Mouse (Mus musculus): ENCODE results near the gene Rap1gds1. TPM values are rescaled to one million over a fixed set of nuclear protein-coding genes. Genes with fewer than 3 reads are reported as not detected.

Rap1gds1 gene
- polyA plus RNA-seq, 1 experiment, result 39.8 TPM

DNA sequence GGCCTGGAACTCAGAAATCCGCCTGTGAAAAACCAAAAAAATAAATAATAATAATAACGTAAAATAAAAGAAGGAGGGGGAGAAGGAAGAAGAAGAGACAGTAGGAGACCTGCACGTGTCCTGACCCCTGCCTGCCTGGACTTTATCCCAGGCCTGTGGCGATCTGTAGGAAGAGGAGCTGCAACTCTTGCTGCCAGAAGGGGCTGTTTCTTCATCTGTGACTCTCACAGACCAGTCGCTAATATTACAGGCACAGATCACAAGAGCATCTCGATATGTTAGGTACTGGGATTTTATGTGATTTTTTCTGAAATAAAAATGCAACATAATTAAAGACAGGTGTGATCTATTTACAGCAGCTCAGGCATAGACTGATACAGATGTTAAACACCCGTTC is 1.1 kb upstream of the Rap1gds1 start:
- Histone ChIP-seq H3K4me1 (ENCODE audit: control insufficient read depth, insufficient read depth, insufficient read length, low read length) (no peaks in the 10 kb centered on the region), H3K27ac (replicated peaks; ENCODE audit: low read depth, low read length) (no peak overlapping the region), H3K4me3 (ENCODE audit: insufficient read depth, low read depth, low read length) (peak overlapping the region; percentile 90)

DNA sequence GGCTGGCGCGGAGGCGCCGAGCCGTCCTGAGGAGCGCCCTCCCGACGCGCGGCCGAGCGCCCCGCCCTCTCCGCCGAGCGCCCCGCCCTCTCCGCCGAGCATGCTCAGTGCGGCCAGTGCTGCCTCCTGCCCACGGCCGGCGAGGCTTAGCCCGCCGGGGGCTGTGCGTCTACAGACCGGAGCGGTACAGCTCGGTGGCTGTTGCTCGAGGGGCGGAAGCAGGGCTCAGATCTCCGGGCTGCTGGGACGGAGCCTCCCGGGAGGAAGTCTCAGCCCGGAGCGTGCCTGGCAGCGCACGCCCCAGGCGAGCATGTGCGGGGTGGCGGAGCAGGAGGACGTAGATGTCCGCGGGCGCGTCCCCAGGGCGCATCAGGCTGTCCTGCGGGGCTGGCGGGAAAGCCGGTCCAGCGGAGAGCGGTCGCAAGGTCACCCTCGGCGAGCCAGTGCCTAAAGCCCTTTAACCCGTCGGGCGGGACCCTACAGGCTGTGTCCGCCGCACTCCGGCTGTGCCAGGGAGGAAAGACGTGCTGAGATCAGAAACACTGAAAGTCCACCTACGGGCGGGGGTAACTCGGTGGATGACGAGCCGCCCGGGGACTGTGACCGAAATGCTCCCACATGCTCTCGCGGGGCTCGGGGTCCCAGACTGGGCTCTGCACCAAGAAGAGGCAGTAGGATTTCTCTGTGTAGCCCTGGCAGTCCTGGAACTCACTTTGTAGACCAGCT is 495 bp upstream of the Rap1gds1 start:
- no peaks in the 10 kb centered on the region for H3K4me1 ChIP-seq (ENCODE audit: control insufficient read depth, insufficient read depth, insufficient read length, low read length)
- peak overlapping the region; percentile 64 for H3K27ac ChIP-seq (replicated peaks; ENCODE audit: low read depth, low read length)
- peak overlapping the region; percentile 90 for H3K4me3 ChIP-seq (ENCODE audit: insufficient read depth, low read depth, low read length)

DNA sequence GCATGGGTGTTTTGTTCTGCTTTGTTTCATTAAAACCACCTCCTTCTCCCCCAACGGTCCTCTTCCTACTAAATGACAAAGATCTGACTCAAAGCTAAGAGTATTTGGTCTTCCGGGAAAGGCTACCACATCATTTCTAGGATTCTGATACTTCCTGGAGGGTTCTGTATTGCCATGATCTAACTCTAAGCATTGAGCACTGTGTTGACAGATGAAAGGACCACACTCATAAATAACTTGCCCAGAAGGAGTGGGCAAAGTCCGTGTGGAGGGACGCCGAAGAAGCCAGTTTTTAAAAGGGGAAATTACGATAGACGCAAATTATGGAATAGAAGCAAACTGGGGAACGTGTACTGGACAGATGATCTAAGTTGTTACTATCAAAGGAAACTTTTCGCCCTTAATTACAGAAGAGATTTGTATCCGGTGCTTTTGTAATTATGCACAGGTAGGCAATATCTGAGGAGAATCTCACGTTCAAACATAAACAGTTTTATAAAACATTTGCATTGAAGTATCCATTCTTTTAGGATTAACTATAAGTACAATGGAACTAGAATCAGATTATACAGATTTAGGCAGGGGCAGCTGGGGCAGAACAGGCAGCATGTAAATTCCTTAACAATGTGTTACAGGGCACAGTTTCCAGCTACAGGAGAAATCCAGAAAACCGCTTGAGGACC is 1.1 kb downstream of the Rap1gds1 start:
- Histone ChIP-seq H3K4me1 (ENCODE audit: control insufficient read depth, insufficient read depth, insufficient read length, low read length) (no peaks in the 10 kb centered on the region), H3K4me3 (ENCODE audit: insufficient read depth, low read depth, low read length) (peak overlapping the region; percentile 98), H3K27ac (replicated peaks; ENCODE audit: low read depth, low read length) (peak overlapping the region; percentile 44)

DNA sequence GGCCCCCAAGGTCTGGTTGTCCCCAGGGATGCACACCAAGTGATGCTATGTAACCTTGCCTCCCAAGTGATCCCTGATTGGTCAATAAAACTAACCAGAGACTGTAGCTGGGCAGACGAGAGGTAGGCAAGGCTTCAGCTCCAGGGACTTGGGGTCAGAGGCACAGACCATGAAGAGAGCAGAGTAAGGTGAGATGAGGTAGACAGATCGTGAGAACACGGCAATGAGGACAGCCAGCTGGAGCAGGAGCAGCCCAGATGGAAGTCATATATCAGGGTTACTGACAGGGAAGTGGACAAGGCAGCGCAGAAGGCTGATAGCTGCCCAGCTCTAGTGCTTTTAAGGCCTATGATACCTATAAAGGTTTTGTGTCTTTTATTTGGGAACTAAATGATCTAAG is 5.5 kb downstream of the Rap1gds1 start:
- Histone ChIP-seq H3K4me3 (ENCODE audit: insufficient read depth, low read depth, low read length) (no peak overlapping the region), H3K27ac (replicated peaks; ENCODE audit: low read depth, low read length) (no peak overlapping the region)

DNA sequence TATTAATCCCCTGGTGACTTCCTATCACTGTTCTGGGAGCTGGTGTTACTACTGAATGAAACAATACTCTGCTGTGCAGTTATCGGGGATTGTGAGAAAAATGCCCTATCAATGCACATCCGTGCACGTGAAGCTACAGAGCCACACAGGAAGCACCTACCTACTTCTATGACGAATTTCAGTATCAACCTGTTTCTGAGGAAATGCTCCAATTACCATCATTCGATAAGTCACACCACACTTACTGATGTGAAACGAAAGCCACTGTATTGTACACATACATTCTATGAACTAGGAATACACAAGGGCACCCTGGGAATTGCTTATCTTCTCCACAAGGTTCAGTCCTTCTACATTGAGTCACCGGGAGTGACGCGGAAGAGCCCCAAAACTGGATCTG is 10.9 kb downstream of the Rap1gds1 start:
- Histone ChIP-seq H3K4me3 (ENCODE audit: insufficient read depth, low read depth, low read length) (no peak overlapping the region), H3K4me1 (ENCODE audit: control insufficient read depth, insufficient read depth, insufficient read length, low read length) (no peaks in the 10 kb centered on the region; the same call in 1 of the 2 replicates), H3K27ac (replicated peaks; ENCODE audit: low read depth, low read length) (no peak overlapping the region)

More for the DNA sequence above, 5.5 kb downstream of the Rap1gds1 start:
- no peaks in the 10 kb centered on the region; the same call in 1 of the 2 replicates for H3K4me1 ChIP-seq (ENCODE audit: control insufficient read depth, insufficient read depth, insufficient read length, low read length)

DNA sequence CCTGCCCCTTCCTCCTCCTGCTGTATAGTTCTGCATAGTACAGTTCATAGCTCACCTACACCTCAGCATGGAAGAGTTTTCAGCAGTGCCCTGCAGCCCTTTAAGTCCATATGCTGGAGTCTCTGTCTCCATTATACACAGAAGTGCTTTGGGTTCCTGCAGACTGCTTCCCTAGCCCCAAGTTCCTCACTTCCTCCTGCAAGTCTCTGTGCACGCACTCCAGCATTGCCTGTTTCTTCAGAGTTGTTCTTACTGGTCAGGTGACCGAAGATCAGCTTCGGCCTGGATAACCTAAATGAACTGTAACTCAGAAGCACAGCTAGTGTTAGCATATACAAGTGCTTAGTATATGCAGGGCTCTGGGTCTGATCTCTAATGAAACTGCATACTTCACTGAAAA is 12.9 kb downstream of the Rap1gds1 start:
- no peak overlapping the region for H3K27ac ChIP-seq (replicated peaks; ENCODE audit: low read depth, low read length)
- no peak overlapping the region for H3K4me3 ChIP-seq (ENCODE audit: insufficient read depth, low read depth, low read length)
- H3K4me1 ChIP-seq (ENCODE audit: control insufficient read depth, insufficient read depth, insufficient read length, low read length), result peaks cover 5% of the 10 kb centered on the region

DNA sequence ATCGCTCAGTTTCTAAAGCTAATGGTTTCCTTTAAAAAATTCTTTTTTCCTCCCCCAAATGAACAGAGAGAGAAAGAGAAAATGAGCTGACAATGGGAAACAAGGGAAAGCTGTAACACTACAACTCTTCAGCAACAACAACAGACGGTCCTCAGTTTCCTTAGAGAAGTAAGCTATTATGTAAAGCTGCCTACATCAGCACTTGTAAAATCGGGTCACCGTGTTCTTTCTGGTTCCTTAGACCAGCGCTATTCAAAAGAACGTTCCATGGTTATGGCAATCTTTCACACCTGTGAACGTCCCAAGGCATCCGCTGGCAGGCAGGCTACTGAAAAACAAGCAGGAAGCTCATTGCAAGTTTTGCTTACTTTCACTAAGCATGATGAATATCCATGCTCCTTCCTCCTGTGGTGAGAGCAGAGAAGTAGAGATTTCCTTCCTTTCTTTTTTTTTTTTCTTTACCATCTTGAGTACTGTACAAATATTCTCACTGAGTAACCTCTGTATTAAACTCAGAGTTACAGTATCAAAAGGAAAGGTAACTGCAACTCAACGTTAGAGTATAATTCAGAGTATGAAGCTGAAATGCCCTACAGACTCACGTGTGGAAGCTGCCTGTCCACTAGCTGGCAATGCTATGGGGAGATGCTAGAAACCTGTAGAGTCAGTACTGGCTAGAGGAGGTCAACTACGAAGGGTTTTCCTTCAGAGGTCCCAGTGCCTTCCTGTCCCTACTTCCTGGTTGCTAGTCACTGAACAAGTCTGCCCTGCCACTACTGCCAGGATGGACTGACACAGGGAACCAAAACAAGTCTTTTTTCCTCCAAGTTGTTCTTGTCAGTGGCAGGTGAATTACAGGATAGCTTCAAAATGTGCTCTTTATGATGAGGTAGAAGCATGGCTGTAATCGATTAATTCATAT is 26.0 kb downstream of the Rap1gds1 start:
- no peak overlapping the region for H3K27ac ChIP-seq (replicated peaks; ENCODE audit: low read depth, low read length)
- peaks cover 6% of the 10 kb centered on the region for H3K4me1 ChIP-seq (ENCODE audit: control insufficient read depth, insufficient read depth, insufficient read length, low read length)
- no peak overlapping the region for H3K4me3 ChIP-seq (ENCODE audit: insufficient read depth, low read depth, low read length)

DNA sequence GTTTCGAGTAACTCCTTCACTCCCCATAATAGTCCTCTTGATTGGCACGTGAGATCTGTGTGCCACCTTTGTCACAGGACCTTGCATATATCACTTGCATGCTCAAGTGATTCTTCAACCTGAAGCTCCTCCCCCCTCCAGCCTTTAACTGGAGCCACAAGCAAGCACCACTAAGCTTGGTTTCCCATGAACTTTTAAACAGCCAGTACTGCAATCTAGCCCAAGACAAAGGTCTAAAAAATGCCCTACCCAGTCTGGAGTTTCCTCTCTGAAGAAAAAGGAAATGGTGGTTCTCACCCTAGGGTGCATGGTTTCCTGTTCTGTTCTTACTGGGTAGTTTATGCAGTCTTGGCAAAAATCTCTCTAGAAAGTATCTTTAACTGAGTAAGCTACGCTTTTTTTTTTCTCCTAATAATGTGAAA is 32.6 kb downstream of the Rap1gds1 start:
- peak overlapping the region; percentile 80 for H3K27ac ChIP-seq (replicated peaks; ENCODE audit: low read depth, low read length)
- peaks cover 12% of the 10 kb centered on the region for H3K4me1 ChIP-seq (ENCODE audit: control insufficient read depth, insufficient read depth, insufficient read length, low read length)
- no peak overlapping the region for H3K4me3 ChIP-seq (ENCODE audit: insufficient read depth, low read depth, low read length)

DNA sequence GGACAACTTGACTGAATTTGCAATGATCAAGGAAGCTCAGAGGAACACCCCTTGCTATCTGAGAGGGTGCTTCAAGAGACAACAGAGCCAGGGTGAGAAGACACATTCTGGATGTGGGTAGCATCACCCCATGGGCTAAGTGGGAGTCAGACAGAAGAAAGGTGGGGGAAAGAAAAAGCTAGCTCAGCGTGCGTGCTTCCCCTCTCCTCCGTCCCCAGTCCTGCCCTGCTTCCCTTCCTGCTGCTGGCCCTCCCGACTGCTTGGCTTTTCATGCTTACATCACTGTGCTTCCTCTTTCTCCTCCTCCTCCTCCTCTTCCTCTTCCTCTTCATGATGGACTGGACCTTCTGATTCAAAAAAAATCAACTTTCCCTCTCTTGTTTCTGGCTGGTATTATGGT is 33.1 kb downstream of the Rap1gds1 start:
- Histone ChIP-seq H3K4me3 (ENCODE audit: insufficient read depth, low read depth, low read length) (no peak overlapping the region), H3K4me1 (ENCODE audit: control insufficient read depth, insufficient read depth, insufficient read length, low read length) (peaks cover 9% of the 10 kb centered on the region), H3K27ac (replicated peaks; ENCODE audit: low read depth, low read length) (0 out of 2 replicates have a peak overlapping the region, but pooled peaks have one; percentile 1)

DNA sequence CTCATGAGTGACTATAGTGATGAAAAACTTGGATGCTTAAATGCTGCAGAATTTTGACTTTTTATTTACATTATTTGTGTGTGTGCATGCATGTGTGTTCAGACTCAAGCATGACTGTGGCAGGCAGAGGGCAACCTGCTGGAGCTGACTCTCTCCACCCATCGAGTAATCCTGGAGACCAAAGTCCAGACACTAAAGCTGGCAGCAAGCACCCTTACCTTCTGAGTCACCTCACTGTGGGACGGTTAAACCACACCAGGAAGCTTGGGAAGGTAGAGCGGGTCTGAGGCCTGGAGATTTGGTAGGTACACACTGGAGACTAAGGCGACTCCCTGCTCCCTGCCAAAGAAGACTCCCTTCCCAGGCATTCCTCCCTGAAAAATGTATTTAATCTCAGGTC is 38.0 kb downstream of the Rap1gds1 start:
- no peak overlapping the region for H3K27ac ChIP-seq (replicated peaks; ENCODE audit: low read depth, low read length)

DNA sequence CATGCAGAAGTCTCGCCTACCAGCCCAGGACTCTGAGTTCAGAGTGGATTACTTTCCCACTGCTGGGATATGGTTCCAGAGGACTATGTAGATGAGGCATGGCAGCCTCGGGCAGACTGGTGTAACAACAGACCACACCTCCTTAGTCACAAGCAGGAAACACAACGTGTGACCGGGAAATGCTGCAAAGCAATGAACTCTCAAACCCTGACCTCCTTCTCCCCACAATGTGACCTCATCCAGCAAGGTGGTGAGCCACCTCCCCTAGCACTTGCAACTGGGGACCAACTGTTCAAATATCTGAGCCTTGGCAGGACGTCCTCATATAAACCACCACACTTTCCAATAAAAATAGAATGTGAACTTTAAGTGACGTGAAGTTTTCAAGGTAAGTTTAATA is 41.8 kb downstream of the Rap1gds1 start:
- Histone ChIP-seq H3K4me3 (ENCODE audit: insufficient read depth, low read depth, low read length) (no peak overlapping the region), H3K27ac (replicated peaks; ENCODE audit: low read depth, low read length) (no peak overlapping the region), H3K4me1 (ENCODE audit: control insufficient read depth, insufficient read depth, insufficient read length, low read length) (no peaks in the 10 kb centered on the region)

More for the DNA sequence above, 38.0 kb downstream of the Rap1gds1 start:
- 0 out of 2 replicates have a peak, but pooled peaks cover 4% of the 10 kb centered on the region for H3K4me1 ChIP-seq (ENCODE audit: control insufficient read depth, insufficient read depth, insufficient read length, low read length)
- H3K4me3 ChIP-seq (ENCODE audit: insufficient read depth, low read depth, low read length), result no peak overlapping the region

DNA sequence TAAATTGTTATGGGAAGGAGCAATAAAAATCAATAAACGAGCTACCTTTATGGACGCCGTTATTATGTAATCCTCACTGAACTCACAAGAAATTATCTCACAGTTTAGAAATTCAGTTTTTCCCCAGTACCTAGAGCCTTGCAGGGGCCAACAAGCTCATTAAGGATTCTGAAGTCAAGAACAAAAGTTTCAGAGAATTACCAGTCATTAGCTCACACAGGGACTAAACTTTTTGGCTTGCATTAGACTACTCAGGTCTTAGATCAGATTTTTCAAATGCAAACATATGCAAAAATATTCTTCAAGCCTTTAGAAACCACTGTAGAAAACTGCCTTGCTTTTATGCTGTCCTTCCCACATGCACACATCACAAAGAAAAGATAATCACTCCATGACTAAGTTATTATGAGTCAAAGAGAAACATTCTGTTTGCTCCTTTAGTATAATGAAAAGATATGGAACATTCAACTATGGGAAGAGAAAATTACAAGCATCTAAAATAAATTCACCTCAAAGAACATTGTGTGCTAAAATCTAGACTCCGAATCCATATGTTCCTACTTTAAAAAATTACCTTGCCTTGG is 44.3 kb downstream of the Rap1gds1 start:
- no peak overlapping the region for H3K27ac ChIP-seq (replicated peaks; ENCODE audit: low read depth, low read length)
- no peak overlapping the region for H3K4me3 ChIP-seq (ENCODE audit: insufficient read depth, low read depth, low read length)
- H3K4me1 ChIP-seq (ENCODE audit: control insufficient read depth, insufficient read depth, insufficient read length, low read length), result no peaks in the 10 kb centered on the region

DNA sequence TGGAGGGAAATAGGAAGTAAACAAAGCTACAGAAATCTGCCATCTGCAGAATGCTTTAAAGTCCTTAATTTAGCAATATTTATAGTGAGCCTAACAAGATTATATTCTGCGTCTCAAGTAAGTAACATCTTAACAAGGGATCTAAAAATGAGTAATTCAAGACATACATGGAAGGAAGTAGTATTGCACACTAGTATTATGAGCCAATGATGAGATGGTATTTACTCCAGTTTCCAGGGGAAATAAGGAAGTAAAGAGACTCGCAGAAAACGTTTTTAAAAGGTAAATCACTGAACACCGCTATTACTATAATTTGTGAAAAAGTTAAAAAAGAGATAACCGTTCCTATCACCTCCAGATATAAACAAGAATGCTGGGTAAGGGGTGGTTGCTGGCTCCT is 49.9 kb downstream of the Rap1gds1 start:
- H3K27ac ChIP-seq (replicated peaks; ENCODE audit: low read depth, low read length), result no peak overlapping the region
- H3K4me3 ChIP-seq (ENCODE audit: insufficient read depth, low read depth, low read length), result no peak overlapping the region
- H3K4me1 ChIP-seq (ENCODE audit: control insufficient read depth, insufficient read depth, insufficient read length, low read length), result peaks cover 6% of the 10 kb centered on the region

DNA sequence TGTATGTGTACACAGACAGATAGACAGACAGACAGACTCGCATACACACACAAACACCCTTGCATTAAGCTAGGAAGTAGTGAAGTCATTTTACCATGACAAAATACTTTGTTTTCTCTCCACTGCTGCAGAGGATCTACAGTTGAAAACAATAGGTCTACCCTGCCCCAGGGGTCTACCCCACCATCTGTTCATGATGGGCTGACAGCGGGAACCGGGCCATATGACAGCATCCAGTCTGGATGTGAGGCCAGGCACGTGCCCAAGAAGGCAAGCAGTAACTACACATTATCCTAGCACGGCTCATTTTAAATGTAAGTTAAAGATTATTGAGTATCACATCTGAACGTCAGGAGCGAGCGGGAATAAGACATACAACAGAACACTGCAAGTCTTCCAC is 51.4 kb downstream of the Rap1gds1 start:
- Histone ChIP-seq H3K4me1 (ENCODE audit: control insufficient read depth, insufficient read depth, insufficient read length, low read length) (peaks cover 6% of the 10 kb centered on the region), H3K27ac (replicated peaks; ENCODE audit: low read depth, low read length) (no peak overlapping the region), H3K4me3 (ENCODE audit: insufficient read depth, low read depth, low read length) (no peak overlapping the region)

DNA sequence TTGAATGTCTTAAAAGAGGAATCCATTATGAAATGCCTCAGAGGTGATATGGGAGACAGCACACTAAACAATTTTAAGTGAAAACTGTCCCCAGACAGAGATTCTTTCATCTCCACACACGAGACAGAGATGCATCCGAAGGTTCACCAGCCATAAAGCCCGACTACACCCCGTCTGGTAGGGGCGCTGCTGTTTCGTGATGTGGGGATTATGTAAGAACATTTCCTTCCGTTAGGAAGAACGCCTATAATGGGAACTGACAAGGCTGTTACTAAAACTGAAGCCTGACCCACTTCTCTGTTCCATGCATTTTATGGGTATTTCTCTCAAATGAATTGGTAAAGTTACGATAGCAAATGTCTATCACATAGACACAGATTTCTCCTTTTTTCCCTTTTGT is 62.6 kb downstream of the Rap1gds1 start:
- Histone ChIP-seq H3K4me3 (ENCODE audit: insufficient read depth, low read depth, low read length) (no peak overlapping the region), H3K4me1 (ENCODE audit: control insufficient read depth, insufficient read depth, insufficient read length, low read length) (no peaks in the 10 kb centered on the region), H3K27ac (replicated peaks; ENCODE audit: low read depth, low read length) (no peak overlapping the region)

Data from brown adipose tissue, adult 24 weeks (tissue).